Mouse (Mus musculus) ES-E14 (cell line): ENCODE measurements around the gene Parvb. TPM values are rescaled to one million over a fixed set of nuclear protein-coding genes. Genes with fewer than 3 reads are reported as not detected.

Source experiments
- DNase-seq: peaks from one replicate; pipeline ENCODE4 v3.0.0-alpha.2; 2013; ENCODE audit warnings: low read depth, low spot score
- H3K27ac ChIP-seq: 2 replicates; pipeline ENCODE4 v1.5.1; 2012; ENCODE audit warnings: low read depth, mild to moderate bottlenecking, low read length, moderate library complexity, mixed read lengths; ENCODE audit not compliant: poor library complexity, insufficient read depth, severe bottlenecking
- H3K36me3 ChIP-seq: 2 replicates; pipeline ENCODE4 v1.6.1; 2012; ENCODE audit warnings: mild to moderate bottlenecking, low read length, moderate library complexity, mixed read lengths; ENCODE audit not compliant: control insufficient read depth, poor library complexity, insufficient read depth, severe bottlenecking
- H3K4me1 ChIP-seq, 2 experiments: fragments of 150-350 bp in 1 of 2; sonication (generic) in 1 of 2; 2 replicates each; pipeline ENCODE4 v1.6.1; 2012; ENCODE audit warnings: low read length in 2 of 2, mild to moderate bottlenecking in 1 of 2, mixed read lengths in 1 of 2; ENCODE audit not compliant: control insufficient read depth in 2 of 2, insufficient read depth in 2 of 2, poor library complexity in 1 of 2
- H3K4me3 ChIP-seq, 2 experiments: fragments of 150-350 bp in 1 of 2; sonication (generic) in 1 of 2; 2 replicates each; pipeline ENCODE4 v1.5.1; 2012; ENCODE audit warnings: low read length in 2 of 2, low read depth in 1 of 2, mild to moderate bottlenecking in 1 of 2, mixed read lengths in 1 of 2; ENCODE audit not compliant: insufficient read depth in 1 of 2, poor library complexity in 1 of 2, severe bottlenecking in 1 of 2
- H3K9ac ChIP-seq: 2 replicates; pipeline ENCODE4 v1.6.1; 2012; ENCODE audit warnings: low read depth, mild to moderate bottlenecking, low read length, mixed read lengths; ENCODE audit not compliant: poor library complexity, insufficient read depth, severe bottlenecking
- H3K9me3 ChIP-seq: fragments of 150-350 bp; sonication (generic); 2 replicates; pipeline ENCODE4 v1.6.1; 2012; ENCODE audit warnings: low read depth, mild to moderate bottlenecking, low read length; ENCODE audit not compliant: control insufficient read depth, insufficient read depth
- CHD2 ChIP-seq: IDR thresholded peaks from 2 replicates; pipeline ENCODE4 v1.6.1; 2014; ENCODE audit warnings: mild to moderate bottlenecking, low read depth, low read length, inconsistent platforms
- HCFC1 ChIP-seq: IDR thresholded peaks from 2 replicates; pipeline ENCODE4 v1.6.1; 2012; ENCODE audit warnings: low read length, inconsistent platforms, borderline replicate concordance; ENCODE audit not compliant: insufficient read depth
- MAFK ChIP-seq: IDR thresholded peaks from 2 replicates; pipeline ENCODE4 v1.6.1; 2014; ENCODE audit warnings: mild to moderate bottlenecking, low read depth, low read length, inconsistent platforms; ENCODE audit not compliant: insufficient read depth
- ZC3H11A ChIP-seq: IDR thresholded peaks from 2 replicates; pipeline ENCODE4 v1.6.1; 2012; ENCODE audit warnings: low read depth, mild to moderate bottlenecking, inconsistent platforms, low read length, borderline replicate concordance
- ZNF384 ChIP-seq: IDR thresholded peaks from 2 replicates; pipeline ENCODE4 v1.6.1; 2012; ENCODE audit warnings: low read depth, low read length, inconsistent platforms
- in situ Hi-C, 2 experiments: fragments of 600-800 bp; cut with MboI; formaldehyde crosslinking; loops; one replicate each; pipeline ENCODE4 v1.15.1; 2025; ENCODE audit warnings: low sequenced_read_pairs in 2 of 2, inconsistent platforms in 1 of 2; ENCODE audit not compliant: unreplicated experiment in 2 of 2
- total RNA-seq: library from RNA; depleted of rRNA; stranded (reverse); fragments of 300-350 nt; gene quantifications from 2 replicates; pipeline ENCODE4 v1.2.3, GENCODE M21; 2012

The Parvb gene
- total RNA-seq, 1 experiment = 10.8 TPM

DNA sequence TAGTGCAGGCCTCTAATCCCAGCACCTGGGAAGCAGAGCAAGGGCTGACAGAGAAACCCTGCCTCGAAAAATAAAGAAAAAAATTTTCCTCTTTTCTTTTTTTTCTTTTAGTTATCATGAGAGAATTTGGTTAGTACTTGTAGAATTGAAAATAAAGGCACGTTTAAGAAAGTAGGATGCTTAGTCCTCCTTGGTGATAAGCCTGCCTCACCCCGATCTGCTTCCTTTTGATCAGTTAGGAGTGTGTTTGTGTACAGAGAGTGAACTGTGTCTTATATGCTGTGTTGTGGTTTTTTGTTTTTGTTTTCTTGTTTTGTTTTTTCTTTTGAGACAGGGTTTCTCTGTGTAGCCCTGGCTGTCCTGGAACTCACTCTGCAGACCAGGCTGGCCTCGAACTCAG lies 24.5 kb upstream of the Parvb start:
- in situ Hi-C loops = no loop called here

DNA sequence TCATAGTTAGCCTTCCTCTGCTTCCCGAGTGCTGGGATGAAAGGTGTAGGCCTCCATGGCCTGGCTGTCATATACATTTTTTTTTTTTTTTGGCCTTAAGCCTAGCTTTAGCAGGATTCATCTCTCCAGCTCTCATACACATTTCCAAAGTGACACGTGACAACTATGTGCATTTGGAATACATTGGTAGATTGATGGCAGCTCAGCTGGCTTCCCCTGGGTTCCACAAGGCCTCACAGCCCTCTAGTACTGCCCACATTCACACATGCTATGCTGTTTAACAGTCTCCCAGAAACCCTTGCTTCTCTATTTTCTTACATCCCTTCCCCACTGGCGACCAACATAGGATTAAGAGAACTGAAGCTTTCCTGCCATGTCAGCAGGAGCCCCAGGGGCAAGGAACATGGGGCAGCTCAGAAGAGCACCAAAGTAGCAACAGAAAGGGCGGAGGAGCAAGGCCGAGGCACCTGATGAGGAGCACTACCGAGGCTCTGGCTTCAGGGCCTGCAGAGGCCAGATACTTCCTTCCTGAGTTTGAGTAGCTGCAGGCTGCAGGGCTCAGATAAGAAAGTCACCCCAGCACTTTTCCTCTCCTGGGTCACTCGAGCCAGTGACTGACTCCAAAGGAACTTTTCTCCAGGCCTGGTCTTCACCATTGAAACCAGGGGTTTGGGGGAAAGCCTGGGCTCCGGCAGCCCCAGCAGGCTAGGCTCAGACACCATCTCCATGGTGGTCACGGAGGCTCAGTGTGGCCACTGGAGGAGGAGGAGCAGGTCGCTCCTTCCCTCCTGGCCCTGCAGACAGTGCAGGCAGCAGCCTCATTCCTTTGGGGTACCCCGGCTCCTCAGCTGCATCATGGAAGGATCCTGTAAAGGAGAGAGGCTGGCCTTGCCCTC lies 22.1 kb upstream of the Parvb start:
- TF ChIP-seq MAFK (no peak), CHD2 (no peak), ZC3H11A (no peak), ZNF384 (no peak), HCFC1 (no peak)
- no peaks in the 10 kb centered on the region for H3K9me3 ChIP-seq
- DNase-seq = no peak
- no peak overlapping the region for H3K9ac ChIP-seq
- H3K4me1 ChIP-seq = peaks cover 0 to 7% of the 10 kb centered on the region in 2 experiments; a peak in 1 of 4 replicates
- no peak overlapping the region for H3K4me3 ChIP-seq
- peaks cover 67% of the 10 kb centered on the region for H3K36me3 ChIP-seq
- in situ Hi-C loops = no loop called here
- no peak overlapping the region for H3K27ac ChIP-seq

More for the DNA sequence above, 24.5 kb upstream of the Parvb start:
- Histone ChIP-seq H3K9ac (no peak overlapping the region), H3K4me3 (no peak overlapping the region), H3K9me3 (no peaks in the 10 kb centered on the region), H3K4me1 (peaks cover 0 to 5% of the 10 kb centered on the region in 2 experiments; a peak in 1 of 4 replicates), H3K36me3 (peaks cover 74% of the 10 kb centered on the region), H3K27ac (no peak overlapping the region)
- no peak for DNase-seq
- no peak for TF ChIP-seq HCFC1
- TF ChIP-seq MAFK = no peak
- TF ChIP-seq ZC3H11A = no peak
- TF ChIP-seq CHD2 = no peak
- no peak for TF ChIP-seq ZNF384

DNA sequence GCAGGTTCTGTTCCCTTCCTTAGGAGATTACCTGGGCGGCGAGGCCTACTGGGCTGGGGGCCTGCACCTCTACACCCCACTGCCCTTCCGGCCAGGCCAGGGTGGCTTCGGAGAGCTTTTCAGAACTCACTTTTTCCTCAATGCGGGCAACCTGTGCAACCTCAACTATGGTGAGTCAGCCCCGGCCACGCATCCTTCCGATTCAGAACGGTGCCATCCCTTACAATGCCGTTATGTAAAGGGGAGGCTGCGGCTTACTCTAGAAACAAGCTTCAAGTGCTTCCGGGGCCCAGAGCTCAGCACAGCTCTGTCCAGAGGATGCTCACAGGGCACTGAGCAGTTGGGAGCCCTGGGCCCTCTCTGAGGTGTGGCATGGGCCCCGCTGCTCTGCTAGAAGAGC lies 21.4 kb upstream of the Parvb start:
- no peak overlapping the region for H3K27ac ChIP-seq
- H3K36me3 ChIP-seq = peaks cover 64% of the 10 kb centered on the region
- no peaks in the 10 kb centered on the region for H3K9me3 ChIP-seq
- TF ChIP-seq MAFK (peak; percentile 48; the same call in 1 of the 2 replicates), ZNF384 (no peak)
- no peak for DNase-seq
- in situ Hi-C loops = no loop called here
- H3K4me1 ChIP-seq = peaks cover 0 to 14% of the 10 kb centered on the region in 2 experiments; a peak in 1 of 4 replicates
- H3K9ac ChIP-seq = no peak overlapping the region
- H3K4me3 ChIP-seq = no peak overlapping the region

DNA sequence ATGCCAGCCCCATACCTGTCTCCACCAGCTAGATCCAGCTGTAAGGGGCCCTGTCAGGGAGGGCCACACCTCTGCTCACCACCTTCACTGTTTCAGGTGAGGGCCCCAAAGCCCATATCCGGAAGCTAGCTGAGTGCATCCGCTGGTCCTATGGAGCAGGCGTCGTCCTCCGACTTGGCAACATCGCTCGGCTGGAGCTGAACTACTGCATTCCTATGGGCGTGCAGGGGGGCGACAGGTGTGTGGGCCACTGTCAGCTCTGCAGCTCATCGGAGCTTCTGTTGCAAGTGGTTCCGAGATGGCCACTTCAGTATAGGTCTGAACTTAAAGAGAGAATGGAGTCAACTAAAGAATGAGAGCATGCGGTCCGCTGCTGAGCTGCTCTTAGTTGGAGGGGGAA lies 20.9 kb upstream of the Parvb start:
- Histone ChIP-seq H3K4me3 (no peak overlapping the region), H3K36me3 (peaks cover 59% of the 10 kb centered on the region), H3K9ac (no peak overlapping the region), H3K9me3 (no peaks in the 10 kb centered on the region), H3K27ac (no peak overlapping the region), H3K4me1 (peaks cover 0 to 14% of the 10 kb centered on the region in 2 experiments; a peak in 1 of 4 replicates)
- no peak for TF ChIP-seq HCFC1
- no peak for TF ChIP-seq ZNF384
- no peak for TF ChIP-seq CHD2
- TF ChIP-seq MAFK = no peak
- no peak for TF ChIP-seq ZC3H11A
- DNase-seq = no peak
- in situ Hi-C loops = no loop called here
